Mouse (Mus musculus): ENCODE results near the gene Serac1. TPM values are rescaled to one million over a fixed set of nuclear protein-coding genes. Genes with fewer than 3 reads are reported as not detected.

Gene Serac1
- total and polyA plus RNA-seq, 3 experiments = 4.1 to 5.9 TPM; not detected in 1

DNA sequence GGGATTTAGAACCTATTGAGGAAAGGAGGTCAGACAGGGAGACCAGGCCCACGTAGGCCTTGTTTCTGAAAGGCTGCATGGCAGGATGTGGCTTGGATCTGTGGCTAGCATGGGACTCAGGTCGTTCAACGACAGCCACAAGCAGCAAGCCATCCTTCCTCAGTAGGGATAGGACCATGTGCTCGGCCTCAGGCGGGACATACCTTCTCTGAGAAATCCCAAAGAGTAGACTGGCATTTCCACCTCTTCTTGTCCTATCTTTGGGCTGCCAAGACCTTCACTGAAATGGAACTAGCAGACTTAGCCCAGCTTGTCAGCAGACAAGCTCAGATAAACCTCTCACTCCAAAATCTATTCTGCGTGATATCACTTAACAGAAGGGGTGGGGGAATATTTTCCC, 75.9 kb downstream of the Serac1 start (continued):
- TF ChIP-seq ZMIZ1 (IDR thresholded peaks at IDR 0.05; ENCODE audit: low read depth, low read length) (no peak), CHD1 (IDR thresholded peaks at IDR 0.05; ENCODE audit: low read depth, low read length) (no peak)

DNA sequence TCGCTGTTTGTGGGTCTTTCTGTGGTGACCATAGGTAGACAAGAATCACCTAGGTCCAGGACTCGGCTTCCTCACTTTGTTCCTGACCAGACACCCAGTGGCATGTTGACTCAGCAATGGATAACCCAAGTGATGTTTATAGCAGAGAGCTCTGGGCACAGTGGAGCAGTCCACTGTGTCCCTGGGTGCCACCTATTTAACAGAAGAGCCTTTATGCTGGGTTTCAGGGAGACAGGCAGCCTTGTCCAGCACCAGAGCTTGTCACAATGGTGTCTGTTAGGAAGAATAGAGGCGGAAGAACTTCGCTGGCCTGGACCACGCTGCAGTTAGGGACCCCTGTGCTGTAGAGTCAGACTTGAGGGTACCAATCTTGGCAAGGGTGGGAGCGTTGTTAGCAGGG, 77.0 kb downstream of the Serac1 start:
- Histone ChIP-seq H3K4me1 (ENCODE audit: control insufficient read depth in 1 of 2, insufficient read depth in 2 of 2, low read length in 2 of 2) (peaks cover 6 to 34% of the 10 kb centered on the region in 2 experiments), H3K36me3 (ENCODE audit: control insufficient read depth in 1 of 2, insufficient read depth in 2 of 2, low read length in 2 of 2) (peaks cover 0 to 17% of the 10 kb centered on the region in 2 experiments; a peak in 2 of 4 replicates), H3K27me3 (ENCODE audit: control insufficient read depth in 1 of 2, insufficient read depth in 2 of 2, low read length in 2 of 2) (no peaks in the 10 kb centered on the region), H3K9ac (ENCODE audit: control insufficient read depth, low read depth, low read length, poor library complexity, severe bottlenecking) (no peak overlapping the region), H3K4me3 (ENCODE audit: control insufficient read depth in 1 of 2, insufficient read depth in 1 of 2, low read depth in 2 of 2, low read length in 2 of 2) (no peak overlapping the region), H3K79me2 (ENCODE audit: control insufficient read depth, insufficient read depth, low read length, poor library complexity) (no peaks in the 10 kb centered on the region), H3K27ac (ENCODE audit: control insufficient read depth, low read depth, low read length) (no peak overlapping the region), H3K9me3 (replicated peaks; ENCODE audit: insufficient read depth, low read length) (no peaks in the 10 kb centered on the region)
- TF ChIP-seq MEF2A (IDR thresholded peaks at IDR 0.05; ENCODE audit: extremely low read depth, insufficient replicate concordance, low read depth, low read length, poor library complexity, severe bottlenecking) (no peak), ZKSCAN1 (IDR thresholded peaks at IDR 0.05; ENCODE audit: low read depth, low read length) (no peak), CHD1 (IDR thresholded peaks at IDR 0.05; ENCODE audit: low read depth, low read length) (no peak)
- no peak for DNase-seq (ENCODE audit: low read depth, low spot score)

- H3K27me3 ChIP-seq (ENCODE audit: control insufficient read depth in 1 of 2, insufficient read depth in 2 of 2, low read length in 2 of 2) = no peaks in the 10 kb centered on the region
- H3K36me3 ChIP-seq (ENCODE audit: control insufficient read depth in 1 of 2, insufficient read depth in 2 of 2, low read length in 2 of 2) = peaks cover 0 to 14% of the 10 kb centered on the region in 2 experiments; a peak in 2 of 4 replicates
- 0 out of 2 replicates have a peak, but pooled peaks have one; percentile 5 for TF ChIP-seq MAX (IDR thresholded peaks at IDR 0.05; ENCODE audit: low read length)
- TF ChIP-seq TBP (IDR thresholded peaks at IDR 0.05; ENCODE audit: low read depth, low read length) = 0 out of 2 replicates have a peak, but pooled peaks have one; percentile 6
- no peak for TF ChIP-seq POLR2AphosphoS5 (IDR thresholded peaks at IDR 0.05; ENCODE audit: borderline replicate concordance, low read depth, low read length)
- TF ChIP-seq KAT2A (conservative IDR thresholded peaks at IDR 0.05; ENCODE audit: low read depth, low read length) = no peak
- TF ChIP-seq ETS1 (IDR thresholded peaks at IDR 0.05; ENCODE audit: low read depth, low read length) = peak; percentile 85
- TF ChIP-seq EP300 (IDR thresholded peaks at IDR 0.05; ENCODE audit: low read depth in 1 of 2, low read length in 2 of 2) = 0 out of 4 replicates have a peak, but pooled peaks of 1 of the 2 experiments have one; percentile 23
- DNase-seq (ENCODE audit: low read depth, low spot score) = peak; percentile 71
- H3K4me1 ChIP-seq (ENCODE audit: control insufficient read depth in 1 of 2, insufficient read depth in 2 of 2, low read length in 2 of 2) = peaks cover 5 to 28% of the 10 kb centered on the region in 2 experiments
- H3K79me2 ChIP-seq (ENCODE audit: control insufficient read depth, insufficient read depth, low read length, poor library complexity) = no peaks in the 10 kb centered on the region
- H3K9me3 ChIP-seq (replicated peaks; ENCODE audit: insufficient read depth, low read length) = no peaks in the 10 kb centered on the region
- peak overlapping the region; percentile 50 for H3K9ac ChIP-seq (ENCODE audit: control insufficient read depth, low read depth, low read length, poor library complexity, severe bottlenecking)
- H3K27ac ChIP-seq (ENCODE audit: control insufficient read depth, low read depth, low read length) = peak overlapping the region; percentile 71
- peak overlapping the region; percentile 22 to 26 for H3K4me3 ChIP-seq (ENCODE audit: control insufficient read depth in 1 of 2, insufficient read depth in 1 of 2, low read depth in 2 of 2, low read length in 2 of 2)
Measured at GRCm38 (mm10) chr17:6001836-6002235, 77.7 kb downstream of the Serac1 start.

DNA sequence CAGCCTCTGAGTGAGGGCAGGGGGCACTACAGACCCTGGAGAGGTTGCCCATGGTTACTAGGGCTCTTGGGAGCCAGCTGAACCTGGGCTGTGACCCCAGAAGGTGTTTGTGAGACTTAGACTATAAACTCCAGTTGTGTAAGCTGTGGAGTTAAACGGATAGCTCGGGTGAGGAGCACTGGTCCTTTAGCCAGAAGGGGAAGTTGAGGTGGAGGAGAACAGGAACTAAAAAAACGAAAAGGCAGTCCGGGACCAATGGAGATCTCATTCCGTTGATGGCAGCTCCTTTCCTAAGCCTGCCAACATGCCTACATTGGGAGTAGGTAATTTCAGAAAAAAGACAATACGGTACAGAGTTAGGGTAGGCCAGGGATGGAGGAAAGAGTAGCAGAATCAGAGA, 78.2 kb downstream of the Serac1 start:
- peak; percentile 81 for DNase-seq (ENCODE audit: low read depth, low spot score)
- H3K4me1 ChIP-seq (ENCODE audit: control insufficient read depth in 1 of 2, insufficient read depth in 2 of 2, low read length in 2 of 2) = peaks cover 4 to 26% of the 10 kb centered on the region in 2 experiments
- H3K36me3 ChIP-seq (ENCODE audit: control insufficient read depth in 1 of 2, insufficient read depth in 2 of 2, low read length in 2 of 2) = peaks cover 0 to 12% of the 10 kb centered on the region in 2 experiments; a peak in 2 of 4 replicates
- no peaks in the 10 kb centered on the region for H3K9me3 ChIP-seq (replicated peaks; ENCODE audit: insufficient read depth, low read length)
- H3K27me3 ChIP-seq (ENCODE audit: control insufficient read depth in 1 of 2, insufficient read depth in 2 of 2, low read length in 2 of 2) = no peaks in the 10 kb centered on the region
- peak overlapping the region; percentile 71 for H3K27ac ChIP-seq (ENCODE audit: control insufficient read depth, low read depth, low read length)
- H3K4me3 ChIP-seq (ENCODE audit: control insufficient read depth in 1 of 2, insufficient read depth in 1 of 2, low read depth in 2 of 2, low read length in 2 of 2) = peak overlapping the region; percentile 22 to 26
- no peaks in the 10 kb centered on the region for H3K79me2 ChIP-seq (ENCODE audit: control insufficient read depth, insufficient read depth, low read length, poor library complexity)
- TF ChIP-seq JUND (IDR thresholded peaks at IDR 0.05; ENCODE audit: low read depth, low read length) (no peak), MAZ (IDR thresholded peaks at IDR 0.05; ENCODE audit: low read depth, low read length) (no peak), MYC (IDR thresholded peaks at IDR 0.05; ENCODE audit: low read depth, low read length) (no peak), MXI1 (IDR thresholded peaks at IDR 0.05; ENCODE audit: low read depth, low read length) (no peak), TBP (IDR thresholded peaks at IDR 0.05; ENCODE audit: low read depth, low read length) (0 out of 2 replicates have a peak, but pooled peaks have one; percentile 31), POLR2A (IDR thresholded peaks at IDR 0.05; ENCODE audit: control insufficient read depth in 1 of 2, insufficient read depth in 1 of 2, low read depth in 1 of 2, low read length in 2 of 2, poor library complexity in 1 of 2) (peak in 1 of 2 experiments; percentile 33; a peak in 1 of 4 replicates), MAX (IDR thresholded peaks at IDR 0.05; ENCODE audit: low read length) (0 out of 2 replicates have a peak, but pooled peaks have one; percentile 8), MYB (IDR thresholded peaks at IDR 0.05; ENCODE audit: low read depth, low read length) (0 out of 2 replicates have a peak, but pooled peaks have one; percentile 21), EP300 (IDR thresholded peaks at IDR 0.05; ENCODE audit: low read depth in 1 of 2, low read length in 2 of 2) (0 out of 4 replicates have a peak, but pooled peaks of 1 of the 2 experiments have one; percentile 35), POLR2AphosphoS2 (IDR thresholded peaks at IDR 0.05; ENCODE audit: low read length) (no peak)
- peak overlapping the region; percentile 54 for H3K9ac ChIP-seq (ENCODE audit: control insufficient read depth, low read depth, low read length, poor library complexity, severe bottlenecking)

All from MEL (cell line).